Comparison of ENCODE assay signal across 8 mouse cellular contexts in the genomic region with DNA sequence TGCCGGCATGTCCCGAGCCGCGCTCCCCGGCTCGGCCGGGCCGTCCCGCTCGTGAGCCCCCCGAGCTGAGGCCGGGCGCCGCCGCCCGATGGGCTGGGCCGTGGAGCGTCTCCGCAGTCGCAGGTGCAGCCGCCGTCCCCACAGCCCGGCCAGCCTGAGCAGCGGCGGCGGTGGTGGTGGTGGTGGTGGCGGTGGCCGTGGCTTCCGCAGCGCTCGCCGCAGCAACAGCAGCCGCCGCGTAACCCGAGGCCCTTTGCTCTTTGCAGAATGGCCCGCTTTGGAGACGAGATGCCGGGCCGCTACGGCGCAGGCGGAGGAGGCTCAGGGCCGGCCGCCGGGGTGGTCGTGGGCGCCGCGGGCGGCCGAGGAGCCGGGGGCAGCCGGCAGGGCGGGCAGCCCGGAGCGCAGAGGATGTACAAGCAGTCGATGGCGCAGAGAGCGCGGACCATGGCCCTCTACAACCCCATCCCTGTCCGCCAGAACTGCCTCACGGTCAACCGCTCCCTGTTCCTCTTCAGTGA. TPM values are rescaled to one million over a fixed set of nuclear protein-coding genes. Genes with fewer than 3 reads are reported as not detected.
DNase-seq lines count a peak whose midpoint lies in the region; ATAC-seq lines count a peak whose summit lies in the region.

No protein-coding gene starts in this region.

- under 1% methylated on average over 63 of the region's 64 CpGs for whole genome bisulfite sequencing in embryonic facial prominence, embryonic 15.5 days
- WGBS in hindbrain, embryonic 16.5 days = under 1% methylated on average over 63 of the region's 64 CpGs
- under 1% methylated on average over 51 of the region's 64 CpGs for WGBS in lung, embryonic 16.5 days
- under 1% methylated on average over 44 of the region's 64 CpGs for WGBS in stomach, embryonic 16.5 days

- H3K9me3 ChIP-seq in embryonic facial prominence, embryonic 15.5 days (replicated peaks) = no peaks in the 10 kb centered on the region; the same call in 1 of the 2 replicates
- no peaks in the 10 kb centered on the region for H3K9me3 ChIP-seq in hindbrain, embryonic 16.5 days (ENCODE audit: control insufficient read depth, low read length)
- H3K9me3 ChIP-seq in lung, embryonic 16.5 days (ENCODE audit: control insufficient read depth, low read length) = peaks cover 8% of the 10 kb centered on the region; the same call in 1 of the 2 replicates
- no peaks in the 10 kb centered on the region for H3K9me3 ChIP-seq in stomach, embryonic 16.5 days (replicated peaks; ENCODE audit: control insufficient read depth, low read length)

- peak; percentile 38 for DNase-seq in layer of hippocampus, adult 11-12 months (ENCODE audit: low spot score)
- no peak for DNase-seq in layer of hippocampus, adult 18-20 months (ENCODE audit: low spot score in 2 of 2)
- DNase-seq in adrenal gland, postnatal 25 days = peak; percentile 24
- no peak for DNase-seq in layer of hippocampus, adult 9-10 months (ENCODE audit: low spot score)

- peaks cover 16% of the 10 kb centered on the region for H3K4me1 ChIP-seq in embryonic facial prominence, embryonic 15.5 days
- H3K4me1 ChIP-seq in hindbrain, embryonic 16.5 days (ENCODE audit: control insufficient read depth, insufficient read depth, low read depth, low read length) = peaks cover 22% of the 10 kb centered on the region
- peaks cover 8% of the 10 kb centered on the region; the same call in 1 of the 2 replicates for H3K4me1 ChIP-seq in lung, embryonic 16.5 days (replicated peaks; ENCODE audit: control insufficient read depth, insufficient read depth, low read length)
- H3K4me1 ChIP-seq in stomach, embryonic 16.5 days (ENCODE audit: control insufficient read depth, insufficient read depth, low read length) = peaks cover 7% of the 10 kb centered on the region

- no peaks in the 10 kb centered on the region for H3K36me3 ChIP-seq in embryonic facial prominence, embryonic 15.5 days
- H3K36me3 ChIP-seq in hindbrain, embryonic 16.5 days (ENCODE audit: control insufficient read depth, insufficient read depth, low read length) = 0 out of 2 replicates have a peak, but pooled peaks cover 2% of the 10 kb centered on the region
- no peaks in the 10 kb centered on the region for H3K36me3 ChIP-seq in lung, embryonic 16.5 days (ENCODE audit: control insufficient read depth, insufficient read depth, low read length)
- H3K36me3 ChIP-seq in stomach, embryonic 16.5 days (ENCODE audit: control insufficient read depth, insufficient read depth, low read length) = no peaks in the 10 kb centered on the region

- no peak overlapping the region for H3K27ac ChIP-seq in embryonic facial prominence, embryonic 15.5 days (replicated peaks)
- H3K27ac ChIP-seq in hindbrain, embryonic 16.5 days (ENCODE audit: low read depth, low read length) = peak overlapping the region; percentile 82
- no peak overlapping the region for H3K27ac ChIP-seq in lung, embryonic 16.5 days (ENCODE audit: low read length)
- H3K27ac ChIP-seq in stomach, embryonic 16.5 days (ENCODE audit: low read length) = no peak overlapping the region

- peak overlapping the region; percentile 96 for H3K4me2 ChIP-seq in embryonic facial prominence, embryonic 15.5 days (replicated peaks)
- peak overlapping the region; percentile 85 for H3K4me2 ChIP-seq in hindbrain, embryonic 16.5 days (ENCODE audit: low read length)
- H3K4me2 ChIP-seq in lung, embryonic 16.5 days (ENCODE audit: low read depth, low read length) = peak overlapping the region; percentile 92
- peak overlapping the region; percentile 98 for H3K4me2 ChIP-seq in stomach, embryonic 16.5 days (ENCODE audit: low read depth, low read length)

- no peak for ATAC-seq in embryonic facial prominence, embryonic 15.5 days (ENCODE audit: insufficient number of reproducible peaks, low FRiP score, low TSS enrichment, low read depth)
- peak; percentile 46 for ATAC-seq in hindbrain, embryonic 16.5 days
- ATAC-seq in lung, embryonic 16.5 days (ENCODE audit: low read depth) = peak; percentile 36; the same call in 1 of the 2 replicates
- ATAC-seq in stomach, embryonic 16.5 days (ENCODE audit: insufficient read depth, low FRiP score) = 0 out of 2 replicates have a peak, but pooled peaks have one; percentile 24

- peak overlapping the region; percentile 15; the same call in 1 of the 2 replicates for H3K9ac ChIP-seq in embryonic facial prominence, embryonic 15.5 days
- peak overlapping the region; percentile 90 for H3K9ac ChIP-seq in hindbrain, embryonic 16.5 days (ENCODE audit: low read depth, low read length)
- peak overlapping the region; percentile 48 for H3K9ac ChIP-seq in lung, embryonic 16.5 days (ENCODE audit: low read length)
- peak overlapping the region; percentile 68; the same call in 1 of the 2 replicates for H3K9ac ChIP-seq in stomach, embryonic 16.5 days (ENCODE audit: low read length)

- peak overlapping the region; percentile 56 for H3K4me3 ChIP-seq in embryonic facial prominence, embryonic 15.5 days (replicated peaks)
- H3K4me3 ChIP-seq in hindbrain, embryonic 16.5 days (ENCODE audit: low read length) = peak overlapping the region; percentile 78
- H3K4me3 ChIP-seq in lung, embryonic 16.5 days (ENCODE audit: low read length) = peak overlapping the region; percentile 65
- peak overlapping the region; percentile 59 for H3K4me3 ChIP-seq in stomach, embryonic 16.5 days (replicated peaks; ENCODE audit: low read length)

- H3K27me3 ChIP-seq in embryonic facial prominence, embryonic 15.5 days = peaks cover 60% of the 10 kb centered on the region
- no peaks in the 10 kb centered on the region for H3K27me3 ChIP-seq in hindbrain, embryonic 16.5 days (replicated peaks; ENCODE audit: control insufficient read depth, insufficient read depth, low read length)
- peaks cover 50% of the 10 kb centered on the region for H3K27me3 ChIP-seq in lung, embryonic 16.5 days (ENCODE audit: control insufficient read depth, insufficient read depth, low read depth, low read length)
- H3K27me3 ChIP-seq in stomach, embryonic 16.5 days (ENCODE audit: control insufficient read depth, insufficient read depth, low read length) = peaks cover 33% of the 10 kb centered on the region

RNA-seq across cellular contexts. Expression of gene Cacna1a, which starts 27.2 kb away (rescaled TPM):
- total RNA-seq in layer of hippocampus, adult 18-20 months (2021) = 100 to 1,000 TPM; 156 to 184 TPM
- 4.9 and 8.0 TPM in 2 replicates for total RNA-seq in adrenal gland, postnatal 25 days (2021)
- polyA plus RNA-seq in embryonic facial prominence, embryonic 15.5 days (2015; fragmentation: Nextera tagmentation; extraction: Ambion mirVana) = 6.7 and 8.0 TPM in 2 replicates
- polyA plus RNA-seq in hindbrain, embryonic 16.5 days (2015; fragmentation: Nextera tagmentation; extraction: Ambion mirVana) = 15.7 and 17.1 TPM in 2 replicates
- 1.9 and 2.7 TPM in 2 replicates for polyA plus RNA-seq in lung, embryonic 16.5 days (2015; fragmentation: Nextera tagmentation; extraction: Ambion mirVana)
- polyA plus RNA-seq in stomach, embryonic 16.5 days (2015; fragmentation: Nextera tagmentation; extraction: Ambion mirVana) = 2.0 and 2.2 TPM in 2 replicates

Comparison
In these comparisons a context has a peak if more than half of its experiments do, and no peak if none do; other contexts are left out.
1. DNase-seq: peak in layer of hippocampus, adult 11-12 months (single experiment) and adrenal gland, postnatal 25 days (single experiment); none in layer of hippocampus, adult 18-20 months (0 of 2) and layer of hippocampus, adult 9-10 months (single experiment).
2. H3K9ac ChIP-seq: peak in every context shown above with its lines; median percentile 90 in hindbrain, embryonic 16.5 days; 68 in stomach, embryonic 16.5 days; 48 in lung, embryonic 16.5 days; 15 in embryonic facial prominence, embryonic 15.5 days.
3. Peak in every context shown above with its lines, with median percentiles within 50 percentile points of each other: H3K4me2 ChIP-seq and H3K4me3 ChIP-seq.